Mouse (Mus musculus) forelimb bud, embryonic 11.5 days (tissue): ENCODE data around the gene 9130230L23Rik.
A peak's percentile ranks its signal among the peaks of the same experiment; 100 is the strongest.

ENCODE experiments used
- DNase-seq: peaks from one replicate; pipeline ENCODE4 v3.0.0-alpha.2; 2012; ENCODE audit warnings: low read depth, low spot score

9130230L23Rik gene

GRCm38 (mm10) chr5:65954130-65955080 lies 49.7 kb downstream of the 9130230L23Rik start:
- no peak for DNase-seq

GRCm38 (mm10) chr5:65951513-65951909 lies 52.6 kb downstream of the 9130230L23Rik start:
- no peak for DNase-seq

GRCm38 (mm10) chr5:65950679-65951512 lies 53.2 kb downstream of the 9130230L23Rik start:
- peak; percentile 25 for DNase-seq

- DNase-seq = peak; percentile 61
Measured at GRCm38 (mm10) chr5:65950236-65950635, 53.8 kb downstream of the 9130230L23Rik start.

- peak; percentile 23 for DNase-seq
Measured at GRCm38 (mm10) chr5:65949822-65950221, 54.3 kb downstream of the 9130230L23Rik start.

- DNase-seq = no peak
Measured at GRCm38 (mm10) chr5:65941145-65941544, 62.9 kb downstream of the 9130230L23Rik start.

- peak; percentile 79 for DNase-seq
Measured at GRCm38 (mm10) chr5:65937998-65938715, 65.9 kb downstream of the 9130230L23Rik start.

GRCm38 (mm10) chr5:65937011-65937726 lies 66.9 kb downstream of the 9130230L23Rik start:
- DNase-seq = no peak

GRCm38 (mm10) chr5:65934783-65935182 lies 69.3 kb downstream of the 9130230L23Rik start, which contains the start of gene Chrna9:
Gene Chrna9 (plus strand): TSS chr5:65934921.
- DNase-seq = no peak

- DNase-seq = no peak
Measured at GRCm38 (mm10) chr5:65933764-65934163, 70.3 kb downstream of the 9130230L23Rik start.

- DNase-seq = no peak
Measured at GRCm38 (mm10) chr5:65933258-65933657, 70.8 kb downstream of the 9130230L23Rik start.

GRCm38 (mm10) chr5:65930171-65930570 lies 73.9 kb downstream of the 9130230L23Rik start:
- DNase-seq = no peak
